Mouse (Mus musculus): Measurements from ENCODE around the gene S100a13. TPM values are rescaled to one million over a fixed set of nuclear protein-coding genes. Genes with fewer than 3 reads are reported as not detected.

Gene S100a13
- polyA plus RNA-seq, 1 experiment, result 96.7 TPM

DNA sequence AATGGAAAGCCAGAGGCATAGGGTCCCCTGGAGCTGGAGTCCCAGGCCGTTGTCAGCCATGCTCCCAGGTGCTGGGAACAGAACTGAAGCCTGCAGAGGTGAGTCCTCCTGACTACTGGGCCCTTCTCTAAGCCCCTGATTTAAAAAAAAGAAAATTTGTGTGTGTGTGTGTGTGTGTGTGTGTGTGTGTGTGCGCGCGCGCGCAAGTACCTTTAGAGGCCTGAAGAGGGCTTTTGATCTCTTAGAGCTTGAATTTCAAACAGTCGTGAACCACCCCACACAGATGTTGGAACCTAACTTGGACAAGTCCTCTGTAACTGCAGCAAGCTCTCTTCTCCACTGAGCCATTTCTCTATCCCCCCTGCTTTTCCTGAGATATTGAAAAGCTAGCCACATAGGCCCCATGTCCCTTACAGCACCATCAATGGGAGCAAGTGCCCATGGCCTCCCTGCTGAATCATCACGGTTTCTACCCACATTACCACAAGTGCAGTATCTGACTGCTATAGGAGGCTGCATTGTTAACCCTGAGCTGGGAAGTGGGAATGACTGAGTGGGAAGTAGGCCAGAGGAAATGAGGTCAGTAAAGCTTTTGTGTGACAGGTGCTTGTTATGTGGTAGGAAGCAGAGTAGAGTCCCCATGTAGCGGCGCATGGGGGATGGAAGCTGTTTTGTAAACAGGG is 46.5 kb upstream of the S100a13 start:
- H3K4me3 ChIP-seq (ENCODE audit: insufficient read depth, poor library complexity, severe bottlenecking), result no peak overlapping the region
- H3K27me3 ChIP-seq (ENCODE audit: control insufficient read depth, insufficient read depth, insufficient read length), result peaks cover 5% of the 10 kb centered on the region
- no peaks in the 10 kb centered on the region for H3K36me3 ChIP-seq (ENCODE audit: control insufficient read depth, insufficient read depth)
- H3ac ChIP-seq (ENCODE audit: control insufficient read depth, insufficient read length, low read depth), result no peak overlapping the region
- no peaks in the 10 kb centered on the region for H3K79me2 ChIP-seq (ENCODE audit: control insufficient read depth, insufficient read depth)
- H3K79me3 ChIP-seq (ENCODE audit: low read depth), result no peaks in the 10 kb centered on the region
- TF ChIP-seq MYOD1 (IDR thresholded peaks at IDR 0.05; ENCODE audit: control insufficient read depth, insufficient read length, low read depth), result no peak

DNA sequence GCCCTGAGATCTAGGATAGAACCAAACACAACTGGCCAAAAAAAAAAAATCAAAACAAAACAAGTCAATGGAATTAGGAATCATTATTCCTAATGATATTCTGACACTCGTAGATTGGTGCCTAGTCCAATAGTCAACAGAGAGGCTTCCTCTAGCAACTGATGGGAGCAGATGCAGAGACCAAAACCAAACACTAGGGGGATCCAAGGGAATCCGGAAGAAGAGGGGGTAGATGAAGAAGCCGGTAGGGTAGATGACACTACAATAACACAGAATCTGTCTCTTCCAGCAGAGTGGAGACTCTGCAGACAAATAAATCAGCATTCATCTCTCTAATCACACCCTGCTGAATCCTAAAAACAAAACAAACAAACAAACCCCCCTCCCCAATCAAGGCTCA is 42.0 kb upstream of the S100a13 start:
- Histone ChIP-seq H3K27me3 (ENCODE audit: control insufficient read depth, insufficient read depth, insufficient read length) (no peaks in the 10 kb centered on the region), H3K79me2 (ENCODE audit: control insufficient read depth, insufficient read depth) (peaks cover 13% of the 10 kb centered on the region), H3K79me3 (ENCODE audit: low read depth) (peaks cover 12% of the 10 kb centered on the region), H3K36me3 (ENCODE audit: control insufficient read depth, insufficient read depth) (no peaks in the 10 kb centered on the region), H3ac (ENCODE audit: control insufficient read depth, insufficient read length, low read depth) (no peak overlapping the region), H3K4me3 (ENCODE audit: insufficient read depth, poor library complexity, severe bottlenecking) (no peak overlapping the region)
- TF ChIP-seq FOSL1 (IDR thresholded peaks at IDR 0.05; ENCODE audit: insufficient read depth, low read length, poor library complexity, severe bottlenecking) (no peak), MYOD1 (IDR thresholded peaks at IDR 0.05; ENCODE audit: control insufficient read depth, insufficient read length, low read depth) (no peak), CTCF (IDR thresholded peaks at IDR 0.05; ENCODE audit: control insufficient read depth, insufficient read depth, insufficient read length) (no peak), MYOG (IDR thresholded peaks at IDR 0.05; ENCODE audit: control insufficient read depth, extremely low read depth, insufficient read length) (no peak), MAX (IDR thresholded peaks at IDR 0.05) (no peak), CEBPB (IDR thresholded peaks at IDR 0.05; ENCODE audit: low read depth) (no peak), USF1 (IDR thresholded peaks at IDR 0.05; ENCODE audit: low read depth) (no peak)

DNA sequence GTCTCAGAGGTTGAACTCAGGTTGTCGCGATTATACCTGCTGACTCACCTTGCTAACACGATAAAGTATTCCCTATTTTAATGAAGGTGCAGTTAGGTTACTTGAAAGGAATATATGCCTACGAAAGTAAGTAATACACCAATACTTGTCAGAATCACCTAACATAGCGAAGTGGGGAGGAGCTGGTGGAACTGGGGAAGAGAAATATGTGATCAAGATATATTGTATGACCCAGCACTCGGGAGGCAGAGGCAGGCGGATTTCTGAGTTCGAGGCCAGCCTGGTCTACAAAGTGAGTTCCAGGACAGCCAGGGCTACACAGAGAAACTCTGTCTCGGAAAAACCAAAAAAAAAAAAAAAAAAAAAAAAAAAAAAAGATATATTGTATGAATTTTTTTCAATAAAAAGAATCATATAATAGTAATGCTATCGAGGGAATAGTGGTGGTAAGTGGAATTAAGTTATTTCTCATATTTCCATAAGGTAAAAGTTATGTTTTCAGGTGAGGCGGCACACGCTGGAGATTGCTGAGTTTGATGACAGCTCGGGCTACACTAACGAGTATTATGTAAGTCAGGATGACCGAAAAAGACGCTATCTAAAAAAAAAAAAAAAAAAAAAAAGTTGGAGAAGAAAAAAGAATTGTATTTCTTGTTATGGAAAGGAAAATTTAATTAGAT is 38.9 kb upstream of the S100a13 start:
- TF ChIP-seq MAX (IDR thresholded peaks at IDR 0.05) (no peak), MYOD1 (IDR thresholded peaks at IDR 0.05; ENCODE audit: control insufficient read depth, insufficient read length, low read depth) (no peak), USF1 (IDR thresholded peaks at IDR 0.05; ENCODE audit: low read depth) (no peak), CEBPB (IDR thresholded peaks at IDR 0.05; ENCODE audit: low read depth) (no peak), FOSL1 (IDR thresholded peaks at IDR 0.05; ENCODE audit: insufficient read depth, low read length, poor library complexity, severe bottlenecking) (no peak), CTCF (IDR thresholded peaks at IDR 0.05; ENCODE audit: control insufficient read depth, insufficient read depth, insufficient read length) (no peak), MYOG (IDR thresholded peaks at IDR 0.05; ENCODE audit: control insufficient read depth, extremely low read depth, insufficient read length) (no peak)
- Histone ChIP-seq H3K79me3 (ENCODE audit: low read depth) (peaks cover 40% of the 10 kb centered on the region), H3K79me2 (ENCODE audit: control insufficient read depth, insufficient read depth) (peaks cover 43% of the 10 kb centered on the region), H3K4me3 (ENCODE audit: insufficient read depth, poor library complexity, severe bottlenecking) (peak overlapping the region; percentile 21), H3K27me3 (ENCODE audit: control insufficient read depth, insufficient read depth, insufficient read length) (no peaks in the 10 kb centered on the region), H3ac (ENCODE audit: control insufficient read depth, insufficient read length, low read depth) (no peak overlapping the region), H3K36me3 (ENCODE audit: control insufficient read depth, insufficient read depth) (peaks cover 24% of the 10 kb centered on the region)

DNA sequence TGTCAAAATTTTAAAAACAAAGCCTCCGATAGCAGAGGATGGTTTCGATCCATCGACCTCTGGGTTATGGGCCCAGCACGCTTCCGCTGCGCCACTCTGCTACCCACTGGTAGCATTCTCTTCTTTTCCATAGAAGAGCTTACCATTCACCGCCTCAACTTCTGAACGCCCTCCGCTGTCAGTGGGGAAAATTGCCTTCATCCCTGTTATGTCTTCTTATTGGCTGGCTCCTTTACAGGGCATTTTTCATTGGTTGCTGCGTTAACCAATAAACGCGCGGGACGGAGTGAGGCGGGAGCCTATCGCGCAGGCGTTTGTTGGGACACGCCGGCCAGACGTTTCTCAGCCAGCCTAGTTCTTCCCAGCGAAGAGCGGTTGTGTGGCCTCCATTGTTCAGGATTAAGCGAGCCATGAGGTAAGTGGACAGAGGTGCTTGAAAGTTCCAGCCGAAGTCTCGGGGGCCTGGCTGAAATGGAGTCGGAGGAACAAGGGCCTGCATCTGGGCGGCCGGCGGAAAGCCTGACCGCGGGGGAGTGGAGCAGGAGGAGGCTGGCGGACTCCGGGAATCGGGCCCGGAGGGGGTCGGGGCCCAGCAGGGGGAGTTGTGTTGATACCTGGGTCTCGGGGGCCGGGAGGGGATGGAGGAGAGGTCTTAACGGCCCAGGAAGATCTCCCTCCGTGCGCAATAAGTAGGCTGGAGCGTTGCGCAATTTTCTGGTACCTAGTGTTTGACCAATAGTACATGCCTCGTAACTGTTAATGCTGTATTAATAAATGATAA is 38.2 kb upstream of the S100a13 start, which contains the start of gene Ilf2:
Gene Ilf2, plus strand, starts transcription at position 296 of the 781 bp plus-strand sequence.
- H3K4me3 ChIP-seq (ENCODE audit: insufficient read depth, poor library complexity, severe bottlenecking), result peak within 1 kb of the TSS; percentile 93
- H3K79me2 ChIP-seq (ENCODE audit: control insufficient read depth, insufficient read depth), result peaks cover 50% of the 10 kb centered on the region
- no peak for TF ChIP-seq MAX (IDR thresholded peaks at IDR 0.05)
- TF ChIP-seq CEBPB (IDR thresholded peaks at IDR 0.05; ENCODE audit: low read depth), result peak; percentile 96
- peaks cover 43% of the 10 kb centered on the region for H3K79me3 ChIP-seq (ENCODE audit: low read depth)
- peak within 1 kb of the TSS; percentile 63 for H3ac ChIP-seq (ENCODE audit: control insufficient read depth, insufficient read length, low read depth)
- H3K27me3 ChIP-seq (ENCODE audit: control insufficient read depth, insufficient read depth, insufficient read length), result no peaks in the 10 kb centered on the region
- peaks cover 31% of the 10 kb centered on the region for H3K36me3 ChIP-seq (ENCODE audit: control insufficient read depth, insufficient read depth)

DNA sequence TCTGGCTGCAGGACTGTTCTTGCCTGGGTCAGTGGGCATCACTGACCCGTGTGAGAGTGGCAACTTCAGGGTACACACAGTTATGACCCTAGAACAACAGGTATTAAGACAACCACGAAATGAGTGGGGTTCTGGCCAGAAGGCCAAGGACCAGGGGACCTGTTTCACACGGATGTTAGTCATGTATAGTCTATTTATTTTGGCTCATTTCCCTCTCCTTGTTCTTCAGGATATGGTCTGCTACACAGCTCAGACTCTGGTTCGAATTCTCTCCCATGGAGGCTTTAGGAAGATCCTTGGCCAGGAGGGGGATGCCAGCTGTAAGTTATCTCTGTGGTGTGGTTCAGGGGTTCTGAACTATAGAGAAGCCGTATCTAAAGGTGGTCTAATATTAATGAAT is 27.2 kb upstream of the S100a13 start:
- H3K36me3 ChIP-seq (ENCODE audit: control insufficient read depth, insufficient read depth), result peaks cover 71% of the 10 kb centered on the region

More for the DNA sequence above, 27.2 kb upstream of the S100a13 start:
- TF ChIP-seq MYOG (IDR thresholded peaks at IDR 0.05; ENCODE audit: control insufficient read depth, extremely low read depth, insufficient read length), result no peak
- TF ChIP-seq MAX (IDR thresholded peaks at IDR 0.05), result no peak
- no peak for TF ChIP-seq CTCF (IDR thresholded peaks at IDR 0.05; ENCODE audit: control insufficient read depth, insufficient read depth, insufficient read length)
- TF ChIP-seq CEBPB (IDR thresholded peaks at IDR 0.05; ENCODE audit: low read depth), result no peak
- no peak for TF ChIP-seq USF1 (IDR thresholded peaks at IDR 0.05; ENCODE audit: low read depth)
- TF ChIP-seq FOSL1 (IDR thresholded peaks at IDR 0.05; ENCODE audit: insufficient read depth, low read length, poor library complexity, severe bottlenecking), result no peak
- no peak for TF ChIP-seq MYOD1 (IDR thresholded peaks at IDR 0.05; ENCODE audit: control insufficient read depth, insufficient read length, low read depth)
- H3K4me3 ChIP-seq (ENCODE audit: insufficient read depth, poor library complexity, severe bottlenecking), result no peak overlapping the region
- H3K79me2 ChIP-seq (ENCODE audit: control insufficient read depth, insufficient read depth), result peaks cover 5% of the 10 kb centered on the region
- H3K79me3 ChIP-seq (ENCODE audit: low read depth), result peaks cover 5% of the 10 kb centered on the region
- no peak overlapping the region for H3ac ChIP-seq (ENCODE audit: control insufficient read depth, insufficient read length, low read depth)
- no peaks in the 10 kb centered on the region for H3K27me3 ChIP-seq (ENCODE audit: control insufficient read depth, insufficient read depth, insufficient read length)

Data from C2C12 (cell line).